Mouse (Mus musculus) heart, postnatal 0 days (tissue): ENCODE results near the gene Irx4.

Source experiments
- CTCF ChIP-seq: IDR thresholded peaks from 2 replicates; pipeline ENCODE4 v1.5.1; 2016; ENCODE audit warnings: antibody characterized with exemption, control low read depth, low read depth
- EP300 ChIP-seq: IDR thresholded peaks from 2 replicates; pipeline ENCODE4 v1.6.1; 2016; ENCODE audit warnings: antibody characterized with exemption, low read depth

DNA sequence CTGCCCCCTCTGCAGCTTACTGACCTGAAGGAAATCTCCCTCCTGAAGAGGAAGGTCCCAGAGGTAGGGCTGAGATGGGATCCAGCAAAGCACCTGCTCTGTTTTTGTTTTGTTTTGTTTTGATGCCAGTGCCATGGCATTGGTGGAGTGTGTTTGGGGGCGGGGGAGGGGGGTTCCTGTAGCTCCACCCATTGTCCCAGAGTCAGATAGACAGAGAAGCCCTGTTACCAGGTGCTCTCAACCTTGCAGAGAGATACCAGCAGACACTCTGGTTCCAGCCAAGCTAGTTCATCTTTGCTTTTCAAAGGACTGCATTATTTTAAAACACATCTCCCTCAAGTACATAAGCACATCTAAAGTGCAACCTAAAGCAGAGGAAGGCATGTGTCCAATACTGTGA lies 13.3 kb downstream of the Irx4 start:
- TF ChIP-seq CTCF (no peak), EP300 (no peak)
